Mouse (Mus musculus) frontal cortex, postnatal 25 days (tissue): Measurements from ENCODE around the gene Cd79a.
"Not testable (repeated sequence)": the region's sequence is repeated elsewhere in the genome, so short reads cannot be mapped to it uniquely, and the experiment has no call there.

Experiments used
- DNase-seq, 2 experiments: peaks; one replicate each; pipeline ENCODE4 v3.0.0; 2022; ENCODE audit warnings: low spot score in 2 of 2

Cd79a gene

DNA sequence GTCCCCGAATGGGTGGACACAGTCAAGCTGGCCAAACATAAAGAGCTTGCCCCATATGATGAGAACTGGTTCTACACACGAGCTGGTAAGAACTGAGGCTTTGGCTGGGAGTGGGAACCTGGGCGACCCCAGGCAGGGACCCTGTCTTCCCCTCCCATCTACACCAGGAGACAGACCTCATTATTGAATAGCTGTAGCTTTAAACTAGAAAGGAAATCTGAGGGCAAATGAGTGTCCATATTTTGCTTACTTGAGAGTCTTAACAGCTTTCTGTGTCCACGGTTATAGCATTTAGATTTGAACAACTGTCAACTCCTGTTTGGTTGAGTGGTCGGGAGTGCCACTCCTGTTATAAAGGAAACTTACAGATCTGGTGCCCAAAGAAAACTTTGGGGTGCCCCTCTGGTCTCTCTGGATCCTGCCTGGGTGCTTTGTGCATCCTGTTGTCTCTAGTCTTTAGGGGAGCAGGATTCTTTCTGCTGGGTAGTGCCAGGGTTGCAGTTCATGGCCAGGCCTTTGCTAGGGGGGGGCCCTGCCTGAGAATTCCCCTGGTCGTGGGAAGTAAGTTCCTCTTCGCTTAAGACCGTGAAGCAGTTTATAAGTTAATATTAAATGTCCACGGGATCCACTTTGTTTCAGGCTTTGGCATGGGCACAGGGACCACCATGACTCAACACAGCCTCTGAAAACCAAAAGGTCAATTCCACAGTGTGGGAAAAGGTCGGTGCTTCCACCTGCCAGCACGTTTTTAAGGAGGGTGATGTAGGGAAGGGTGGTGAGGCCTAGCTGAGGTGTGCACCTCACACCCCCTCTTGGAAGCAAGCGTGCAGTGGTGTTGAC, 11.5 kb upstream of the Cd79a start:
- no peak for DNase-seq

DNA sequence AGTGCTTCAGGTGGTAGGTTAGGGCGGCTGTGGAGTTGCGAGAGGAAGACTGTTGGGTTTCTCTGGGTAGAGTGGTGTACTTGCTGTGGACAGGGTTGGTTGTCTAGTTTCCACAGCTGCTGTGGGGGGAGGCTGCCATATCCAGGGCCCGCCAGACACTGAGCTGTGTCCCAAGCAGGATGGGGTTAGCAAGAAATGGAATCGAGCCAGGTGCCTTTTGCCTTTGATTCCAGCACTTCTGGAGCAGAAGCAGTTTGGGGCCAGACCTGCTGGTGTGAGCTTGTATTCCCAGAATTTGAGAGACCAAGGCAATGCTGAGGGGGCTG, 10.9 kb upstream of the Cd79a start:
- no peak for DNase-seq

DNA sequence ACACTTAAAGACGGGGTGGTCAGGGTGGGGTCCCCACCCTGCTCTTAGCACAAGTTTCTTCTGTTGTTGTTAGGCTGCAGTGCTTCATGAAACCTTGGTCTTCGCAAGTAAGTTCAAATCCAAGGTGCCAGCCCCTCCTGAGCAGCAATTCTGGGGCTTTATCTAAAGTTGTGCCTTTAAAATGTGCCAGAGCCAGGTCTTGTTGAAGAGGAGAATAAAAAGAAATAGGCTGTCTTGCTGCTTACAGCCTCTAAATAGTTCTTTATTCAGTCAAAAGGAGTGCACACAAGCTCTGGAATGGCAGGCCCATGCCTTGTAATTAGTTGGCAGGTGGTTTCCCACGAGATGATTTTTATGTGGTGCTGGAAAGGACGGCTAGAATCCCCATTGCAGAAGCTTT, 10.1 kb upstream of the Cd79a start:
- DNase-seq, result no peak

DNA sequence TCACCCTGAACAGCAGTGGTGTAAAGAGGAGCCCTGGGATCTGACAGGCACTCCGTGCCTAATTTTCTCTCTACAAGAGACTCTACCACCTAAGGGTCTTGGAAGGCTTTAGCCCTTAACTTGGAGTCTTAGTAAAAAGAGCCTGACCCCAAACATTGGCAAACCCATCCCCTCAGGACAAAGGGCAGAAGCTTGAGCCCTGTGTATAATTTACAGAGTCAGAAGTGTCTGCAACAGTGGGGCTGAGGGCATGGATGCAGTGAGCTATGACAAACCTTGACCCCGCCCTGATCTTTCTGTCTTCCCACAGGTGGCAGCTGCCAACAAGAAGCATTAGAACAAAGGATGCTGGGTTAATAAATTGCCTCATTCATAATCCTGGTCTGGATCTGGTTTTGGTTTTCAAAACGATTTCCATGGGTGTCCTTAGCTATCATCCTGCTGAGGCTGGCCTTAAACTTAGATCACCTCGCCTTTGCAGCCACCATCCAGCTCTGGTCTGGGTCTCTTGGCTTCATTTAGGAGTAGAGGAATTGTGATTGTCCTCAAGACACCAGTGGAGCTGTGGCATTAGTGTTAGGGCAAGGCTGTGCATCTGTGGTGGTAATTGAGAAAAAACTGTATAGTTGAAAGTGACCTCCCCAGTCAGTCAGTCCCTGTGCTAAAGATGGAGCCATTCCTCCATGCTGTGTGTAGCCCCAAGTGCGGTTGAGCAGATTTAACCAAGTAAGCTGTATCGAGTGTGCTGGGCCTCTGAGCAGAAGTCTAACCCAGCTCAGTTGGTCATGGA, 7.6 kb upstream of the Cd79a start:
- no peak for DNase-seq

DNA sequence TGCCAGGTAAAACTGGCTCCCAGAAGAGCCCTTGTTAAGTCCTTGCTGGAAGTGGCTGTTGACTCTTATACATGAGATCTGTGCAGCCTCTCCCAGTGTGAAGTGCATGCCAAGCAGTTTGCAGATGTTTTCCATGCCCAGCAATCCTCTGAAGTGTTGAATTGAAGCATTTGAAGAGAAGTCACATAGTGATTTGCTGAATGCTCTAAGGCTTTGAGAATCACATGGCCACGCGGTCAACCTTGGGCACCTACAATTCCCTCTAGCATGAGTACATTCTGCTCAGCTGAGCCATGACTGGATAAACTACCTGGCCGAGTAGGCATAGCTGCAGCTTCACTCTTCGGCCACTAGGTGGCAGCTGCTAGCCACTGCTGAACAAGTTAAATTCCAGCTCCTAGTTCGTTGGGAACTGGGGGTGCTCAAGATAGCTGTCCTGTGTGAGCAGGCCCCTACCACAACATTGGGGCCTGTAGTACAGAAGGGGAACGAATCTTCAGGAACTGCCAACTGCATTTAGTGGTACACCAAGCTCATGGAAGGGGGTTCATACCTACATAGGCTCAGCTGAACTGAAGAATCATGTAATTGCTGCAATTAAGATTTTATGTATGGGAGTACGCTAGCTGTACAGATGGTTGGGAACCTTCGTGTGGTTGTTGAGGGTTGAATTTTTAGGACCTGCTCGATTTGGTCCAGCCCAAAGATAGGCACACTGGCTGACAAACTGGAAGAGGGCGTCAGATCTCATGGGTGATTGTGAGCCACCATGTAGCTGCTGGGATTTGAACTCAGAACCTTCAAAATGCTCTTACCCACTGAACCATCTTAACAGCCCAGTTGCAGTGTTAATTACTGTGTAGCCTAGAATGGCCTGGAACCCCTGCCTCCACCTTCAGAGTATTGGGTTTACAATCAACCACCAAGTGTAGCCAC, 6.6 kb upstream of the Cd79a start:
- peak; percentile 34 to 43 for DNase-seq

DNA sequence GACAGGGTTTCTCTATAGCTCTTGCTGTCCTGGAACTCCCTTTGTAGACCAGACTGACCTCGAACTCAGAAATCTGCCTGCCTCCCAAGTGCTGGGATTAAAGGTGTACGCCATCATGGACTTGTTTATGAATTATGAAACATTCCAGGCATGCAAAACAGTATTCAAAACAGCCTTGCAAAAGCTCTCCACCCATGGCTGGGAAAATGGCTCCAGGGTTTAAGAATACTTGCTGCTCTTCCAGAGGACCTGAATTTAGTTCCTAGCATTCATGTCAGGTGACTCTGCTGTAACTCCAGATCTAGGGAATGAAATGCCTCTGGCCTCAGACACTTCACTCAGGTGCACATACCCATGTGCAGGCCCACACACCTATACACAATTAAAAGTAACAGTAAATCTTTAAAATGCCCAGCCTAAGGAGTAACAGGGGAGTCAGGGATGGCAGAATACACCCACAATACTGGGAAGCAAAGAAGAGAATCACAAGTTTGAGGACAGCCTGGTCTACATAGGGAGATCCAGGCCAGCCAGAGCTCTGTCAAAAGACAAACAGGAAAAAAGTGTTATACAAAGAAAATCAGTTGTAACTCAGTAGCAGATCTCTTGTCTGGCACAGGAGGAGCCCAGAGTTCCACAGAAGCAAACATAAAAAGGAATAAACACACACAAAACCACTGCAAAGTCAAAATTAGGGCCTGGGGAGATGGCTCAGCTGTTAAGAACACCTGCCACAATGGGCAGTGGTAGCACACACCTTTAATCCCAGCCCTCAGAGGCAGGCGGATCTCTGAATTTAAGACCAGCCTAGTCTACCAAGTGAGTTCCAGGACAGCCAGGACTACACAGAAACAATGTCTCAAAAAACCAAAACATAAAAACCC, 5.7 kb upstream of the Cd79a start:
- DNase-seq, result no peak

DNA sequence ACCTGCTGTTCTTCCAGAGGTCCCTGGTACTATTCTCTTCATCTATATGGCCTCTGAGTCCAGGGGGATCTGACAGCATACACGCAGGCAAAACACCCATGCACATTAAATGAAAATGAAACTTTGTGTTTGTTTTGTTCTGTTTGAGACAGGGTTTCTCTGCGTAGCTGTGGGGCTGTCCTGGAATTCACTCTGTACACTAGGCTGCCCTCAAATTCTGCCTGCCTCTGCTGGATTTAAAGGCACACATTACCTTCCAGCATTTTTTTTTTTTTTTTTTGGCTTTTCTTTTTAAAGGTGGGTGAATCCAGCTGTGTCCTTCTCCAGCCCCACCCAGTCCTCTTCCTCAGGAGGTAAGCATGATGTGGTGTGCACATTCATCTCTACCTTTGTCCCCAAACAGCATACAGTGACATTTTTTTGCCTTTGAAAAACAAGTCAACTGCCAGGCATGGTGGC, 5.0 kb upstream of the Cd79a start:
- DNase-seq, result no peak

DNA sequence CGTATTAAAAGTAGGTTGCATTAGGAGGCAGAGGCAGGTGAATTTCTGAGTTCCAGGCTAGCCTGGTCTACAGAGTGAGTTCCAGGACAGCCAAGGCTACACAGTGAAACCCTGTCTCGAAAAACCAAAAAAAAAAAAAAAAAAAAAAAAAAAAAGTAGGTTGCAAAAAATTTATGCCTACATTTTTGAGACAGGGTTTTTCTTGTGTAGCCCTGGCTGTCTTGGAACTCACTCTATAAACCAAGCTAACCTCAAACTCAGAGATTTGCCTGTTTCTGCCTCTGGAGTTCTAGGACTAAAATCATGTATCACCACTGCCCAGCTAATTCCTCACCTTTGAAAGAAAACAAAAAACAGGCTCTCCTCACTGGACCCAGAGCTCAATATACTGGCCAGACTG, 1.4 kb upstream of the Cd79a start:
- not testable (repeated sequence) for DNase-seq

DNA sequence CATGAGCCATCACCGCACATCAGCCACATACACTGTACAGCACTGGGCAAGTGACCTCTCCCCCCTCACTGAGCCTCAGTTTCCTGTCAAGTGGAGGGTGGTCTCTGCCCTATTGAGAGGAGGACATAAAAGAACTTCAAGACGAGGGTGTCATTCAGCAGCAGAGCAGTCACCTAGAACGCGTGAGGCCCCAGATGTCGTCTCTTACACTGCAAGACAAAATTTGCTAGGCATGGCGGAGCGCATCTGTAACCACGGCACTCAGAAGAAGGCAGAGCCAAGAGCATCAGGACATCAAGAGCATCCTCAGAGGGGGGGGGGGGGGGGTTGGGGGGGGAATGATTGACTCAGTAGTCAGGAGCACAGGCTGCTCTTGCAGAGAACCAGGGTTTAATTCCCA, 912 bp upstream of the Cd79a start:
- no peak for DNase-seq

DNA sequence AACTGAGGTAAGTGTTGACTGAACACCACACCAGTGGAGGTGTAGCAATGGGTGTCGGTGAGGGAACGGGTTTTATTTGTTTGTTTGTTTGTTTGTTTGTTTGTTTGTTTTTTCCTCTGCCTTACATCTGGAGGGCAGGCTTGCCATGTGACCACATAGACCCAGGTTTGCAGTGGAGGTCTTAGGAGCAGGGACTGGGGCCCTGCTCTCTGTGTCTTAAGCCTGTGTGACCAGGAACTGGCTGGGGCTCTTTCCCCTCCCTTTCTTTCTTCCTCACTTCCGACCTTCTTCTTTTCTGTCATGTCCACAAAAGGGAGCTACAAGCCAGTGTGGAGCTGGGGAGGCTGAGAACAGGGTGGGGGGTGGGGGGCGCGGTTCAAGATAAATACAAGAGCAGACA, 778 bp downstream of the Cd79a start:
- DNase-seq, result no peak

DNA sequence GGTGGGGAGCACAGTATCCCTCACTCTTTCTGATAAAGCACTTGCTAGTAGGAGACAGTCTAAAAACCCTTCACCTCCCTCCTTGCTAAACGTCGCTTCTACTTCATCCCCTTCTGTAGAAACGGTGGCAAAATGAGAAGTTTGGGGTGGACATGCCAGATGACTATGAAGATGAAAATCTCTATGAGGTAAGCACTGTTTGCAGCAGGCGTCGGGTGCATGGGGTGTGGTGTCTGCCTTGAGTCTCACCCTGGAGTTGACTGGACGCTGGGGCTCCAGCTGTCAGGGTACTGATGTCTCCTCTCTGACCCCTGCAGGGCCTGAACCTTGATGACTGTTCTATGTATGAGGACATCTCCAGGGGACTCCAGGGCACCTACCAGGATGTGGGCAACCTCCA, 3.9 kb downstream of the Cd79a start:
- no peak for DNase-seq

DNA sequence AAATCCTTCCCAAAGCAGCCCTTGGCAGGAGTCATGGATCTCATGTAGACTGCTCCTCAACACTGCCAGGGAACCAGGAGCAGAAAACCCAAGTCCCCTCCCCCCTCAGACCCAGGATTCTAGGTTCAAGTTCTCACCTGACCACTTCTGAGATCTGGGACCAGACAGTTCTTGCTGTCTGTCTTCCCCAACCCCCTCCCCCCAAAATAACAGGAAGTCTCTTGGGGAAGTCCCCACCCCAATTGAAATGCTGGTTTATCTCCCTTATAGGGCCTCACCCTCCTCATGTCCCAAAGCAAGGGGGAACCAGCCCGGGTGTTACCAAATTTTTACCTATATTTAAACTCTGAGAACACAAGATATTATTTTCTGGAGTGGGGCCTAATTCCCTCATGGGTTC, 4.7 kb downstream of the Cd79a start:
- DNase-seq, result no peak

DNA sequence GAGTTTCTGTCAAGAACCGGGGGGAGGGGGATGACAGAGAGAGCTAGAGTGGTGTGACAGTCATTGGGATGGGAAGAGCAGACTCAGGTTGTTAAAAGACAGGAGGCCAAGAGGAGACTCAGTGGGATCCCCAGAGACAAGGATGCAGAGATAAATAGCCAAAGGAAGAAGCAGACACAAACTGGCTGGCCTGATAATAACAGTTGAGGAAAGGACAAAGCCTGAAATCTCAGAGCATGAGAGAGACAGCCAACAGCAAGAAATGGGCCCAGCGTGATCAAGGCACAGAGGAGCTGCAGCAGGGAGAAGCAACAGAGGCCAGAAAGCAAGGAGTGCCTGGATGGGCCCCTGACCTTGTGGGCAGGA, 5.1 kb downstream of the Cd79a start:
- DNase-seq, result no peak

DNA sequence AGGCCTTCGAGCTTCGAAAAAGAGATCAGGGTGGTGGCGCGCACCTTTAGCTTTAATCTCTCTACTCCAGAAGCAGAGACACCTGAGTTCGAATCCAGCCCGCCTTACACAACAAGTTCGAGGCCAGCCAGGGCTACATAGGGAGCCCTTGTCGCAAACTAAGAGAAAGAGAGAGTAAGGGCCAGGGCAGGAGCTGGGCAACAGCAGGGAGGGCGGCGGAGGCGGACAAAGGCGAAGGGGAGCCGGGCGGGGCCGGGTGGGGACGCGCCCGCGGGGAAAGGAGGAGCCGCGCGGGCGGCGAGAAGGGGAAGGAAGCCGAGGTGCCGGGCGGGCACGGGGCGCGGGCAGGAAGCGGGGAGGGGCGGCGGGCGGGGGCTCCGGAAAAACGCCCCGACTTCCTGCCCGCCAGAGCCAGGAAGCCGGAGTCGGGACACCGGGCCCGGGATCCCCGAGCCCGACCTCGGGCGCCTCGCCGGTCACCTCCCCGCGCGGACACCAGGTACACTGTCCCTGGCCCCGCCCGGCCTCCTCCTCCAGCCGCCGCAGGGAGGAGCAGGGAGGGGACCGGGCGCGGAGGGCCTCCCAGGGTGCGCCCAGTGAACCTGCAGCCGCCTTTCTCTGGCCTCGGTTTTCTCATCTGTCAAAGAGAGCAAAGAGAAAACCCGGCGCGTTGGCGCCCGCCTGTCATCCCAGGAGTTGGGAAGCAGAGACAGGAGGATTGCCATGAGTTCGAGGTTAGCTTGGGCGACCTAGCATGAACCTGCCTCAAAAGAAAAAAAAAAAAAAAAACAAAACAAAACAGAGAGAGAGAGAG, 5.7 kb downstream of the Cd79a start, which contains the start of gene Arhgef1:
Gene Arhgef1, plus strand, starts transcription at position 283 of the 814 bp plus-strand sequence.
- DNase-seq, result no peak

DNA sequence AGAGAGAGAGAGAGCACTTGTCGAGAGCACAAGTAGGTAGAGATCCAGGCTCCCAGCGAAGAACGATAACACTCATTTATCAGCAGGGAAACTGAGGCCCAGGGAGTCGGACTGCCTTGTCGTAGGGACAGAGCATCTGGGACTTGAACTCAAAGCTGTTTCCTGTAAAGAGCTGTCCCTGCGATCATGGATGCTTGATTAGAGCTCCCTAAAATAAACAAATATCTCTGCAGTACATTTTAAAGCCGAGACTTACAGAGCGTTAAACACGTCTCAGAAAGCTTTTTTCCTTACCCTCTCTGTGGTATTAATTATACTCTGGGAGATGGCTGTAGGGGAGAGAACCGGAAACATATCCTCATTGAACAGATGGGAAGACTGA, 6.3 kb downstream of the Cd79a start:
- DNase-seq, result no peak

DNA sequence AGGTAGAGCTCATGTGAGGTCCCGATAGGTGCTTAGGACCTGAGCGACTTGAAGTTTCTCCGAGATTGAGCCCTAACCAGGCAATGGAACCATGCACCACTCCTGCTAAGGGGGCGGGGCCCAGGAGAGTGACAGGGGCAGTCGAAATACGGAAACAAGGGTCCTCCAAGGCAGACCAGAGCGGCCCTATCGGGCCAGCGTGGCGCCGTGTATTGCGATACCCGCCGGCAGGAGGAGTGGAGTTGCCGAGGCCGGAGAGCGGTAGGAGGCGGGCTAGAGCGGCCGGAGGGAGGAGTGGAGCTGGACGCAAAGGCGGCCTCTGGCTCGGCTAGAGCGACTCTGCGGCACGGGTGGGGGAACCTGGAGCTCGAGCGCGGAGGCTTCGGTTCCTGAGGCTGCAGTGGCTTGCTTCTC, 6.9 kb downstream of the Cd79a start:
- DNase-seq, result peak; percentile 93 to 94

DNA sequence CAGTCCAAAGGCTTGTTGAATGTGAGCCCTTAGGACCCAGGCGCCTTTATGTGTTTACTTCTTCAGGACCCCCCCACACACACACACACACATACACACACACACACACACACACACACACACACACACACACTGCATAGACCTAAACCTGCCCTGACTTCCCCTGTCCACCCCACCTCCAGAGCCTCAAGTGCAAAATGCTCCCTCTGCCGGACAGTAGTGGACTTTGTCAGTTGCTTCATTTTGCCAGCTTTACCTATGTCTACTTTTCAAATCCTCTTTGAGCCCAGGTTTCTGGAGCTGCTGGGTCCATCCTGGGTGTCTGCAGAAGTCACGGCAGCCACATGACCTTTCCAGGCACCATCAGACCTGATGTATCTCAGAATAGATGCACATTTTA, 7.8 kb downstream of the Cd79a start:
- DNase-seq, result no peak

DNA sequence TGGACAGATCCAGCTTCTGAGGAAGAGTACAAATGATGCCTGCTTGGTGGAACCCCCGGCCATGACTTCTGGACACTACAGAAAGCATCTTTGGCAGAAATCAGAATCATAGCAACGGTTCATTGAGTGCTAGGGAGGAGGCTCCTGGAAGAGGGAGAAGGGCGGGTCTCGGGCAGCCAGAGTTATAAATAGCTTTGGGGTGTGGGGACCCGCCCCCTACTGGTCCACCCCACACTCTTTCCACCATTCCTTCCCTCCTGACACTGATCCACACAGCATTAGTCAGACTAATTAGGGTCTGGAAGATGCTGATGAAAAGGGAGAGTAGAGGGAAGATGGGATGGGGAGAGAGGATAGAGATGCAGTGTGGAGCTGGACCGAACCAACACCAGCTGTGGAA, 9.4 kb downstream of the Cd79a start:
- no peak for DNase-seq

DNA sequence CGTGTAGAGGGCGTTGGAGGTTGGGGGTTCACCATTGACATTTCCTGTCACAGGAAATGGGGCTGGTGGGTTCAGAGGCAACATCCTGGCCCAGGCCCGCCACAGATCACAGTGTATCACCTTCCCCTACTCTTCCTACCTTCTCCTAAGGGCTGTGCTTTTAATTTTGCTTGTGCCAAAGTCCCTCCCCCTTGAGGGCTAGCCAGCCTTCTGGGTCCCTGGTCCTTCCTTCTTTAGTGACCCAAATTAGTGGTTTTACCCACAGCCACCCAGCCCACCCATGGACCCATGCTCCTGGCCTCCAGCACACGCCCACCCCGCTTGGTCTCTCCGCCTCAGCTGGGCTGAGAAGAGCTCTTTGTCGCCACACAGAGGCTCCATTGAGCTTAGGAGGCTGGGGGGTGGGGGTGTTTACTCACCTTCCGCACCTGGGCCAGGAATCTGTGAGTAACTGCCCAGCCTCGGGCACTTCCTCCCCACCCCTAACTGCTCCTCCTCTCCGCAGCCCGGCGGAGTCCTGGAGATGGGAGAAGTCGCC, 10.1 kb downstream of the Cd79a start:
- no peak for DNase-seq

DNA sequence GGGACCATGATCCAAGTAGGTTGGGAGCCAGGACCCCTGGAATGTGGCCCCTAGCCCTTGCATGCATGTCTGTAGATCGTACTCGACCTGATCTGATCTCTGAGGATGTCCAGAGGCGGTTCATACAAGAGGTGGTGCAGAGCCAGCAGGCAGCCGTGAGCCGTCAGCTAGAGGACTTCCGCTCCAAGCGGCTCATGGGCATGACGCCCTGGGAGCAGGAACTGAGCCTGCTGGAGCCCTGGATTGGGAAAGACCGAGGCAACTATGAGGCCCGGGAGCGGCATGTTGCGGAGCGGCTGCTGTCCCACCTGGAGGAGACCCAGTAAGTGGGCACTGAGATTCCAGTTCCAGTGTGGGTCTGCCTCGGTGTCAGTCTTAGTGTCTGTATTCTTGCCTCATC, 15.3 kb downstream of the Cd79a start:
- no peak for DNase-seq
